Mouse (Mus musculus): ENCODE measurements around the gene Etfbkmt.
A peak's percentile ranks its signal among the peaks of the same experiment; 100 is the strongest.

- TF ChIP-seq CTCF (IDR thresholded peaks at IDR 0.05; ENCODE audit: extremely low read depth, insufficient read depth, low read length) (no peak), POLR2A (IDR thresholded peaks at IDR 0.05; ENCODE audit: extremely low read depth, insufficient read depth, low read length) (peak; percentile 67)
These were observed 38.3 kb upstream of the Etfbkmt start, which contains the start of gene Dennd5b for GRCm38 (mm10) chr6:149101076-149101942.
